Mouse (Mus musculus): ENCODE results near the gene Ankmy1. TPM values are rescaled to one million over a fixed set of nuclear protein-coding genes. Genes with fewer than 3 reads are reported as not detected.

Ankmy1 gene
- polyA plus RNA-seq, 1 experiment from 2014 or later, result 0.20 TPM

DNA sequence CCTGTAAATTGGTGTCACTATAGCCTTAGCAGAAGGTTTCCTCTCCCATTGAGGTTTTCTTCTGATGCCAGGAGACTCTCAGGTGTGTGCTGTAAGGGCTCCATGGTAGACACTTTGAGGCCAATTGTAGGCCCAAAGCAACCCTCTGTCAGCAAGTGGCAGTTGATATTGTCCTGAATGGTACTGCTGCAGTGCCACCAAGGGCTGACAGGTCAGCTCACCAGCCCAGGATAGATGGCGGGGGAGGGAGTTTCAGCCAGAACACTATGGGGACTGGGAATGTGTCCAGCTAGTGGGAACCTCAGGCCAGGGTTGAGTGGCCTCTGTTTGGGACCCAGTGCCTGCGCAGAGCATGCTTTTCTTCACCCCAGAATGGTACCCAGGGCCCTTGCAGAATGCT, 50.3 kb downstream of the Ankmy1 start:
- 88% methylated on average over 2 of the region's 2 CpGs for WGBS
- Histone ChIP-seq H3K9ac (no peak overlapping the region), H3K9me3 (ENCODE audit: low read depth, low read length) (no peaks in the 10 kb centered on the region), H3K27me3 (ENCODE audit: insufficient read depth, low read length) (no peaks in the 10 kb centered on the region), H3K4me2 (no peak overlapping the region), H3K27ac (ENCODE audit: low read depth) (no peak overlapping the region), H3K36me3 (ENCODE audit: insufficient read depth) (peaks cover 36% of the 10 kb centered on the region), H3K4me3 (ENCODE audit: low read depth, low read length) (no peak overlapping the region), H3K4me1 (ENCODE audit: insufficient read depth) (no peaks in the 10 kb centered on the region)
- no peak for DNase-seq
- ATAC-seq (ENCODE audit: insufficient read depth), result no peak
- TF ChIP-seq CTCF (IDR thresholded peaks at IDR 0.05; ENCODE audit: low read depth), result no peak

DNA sequence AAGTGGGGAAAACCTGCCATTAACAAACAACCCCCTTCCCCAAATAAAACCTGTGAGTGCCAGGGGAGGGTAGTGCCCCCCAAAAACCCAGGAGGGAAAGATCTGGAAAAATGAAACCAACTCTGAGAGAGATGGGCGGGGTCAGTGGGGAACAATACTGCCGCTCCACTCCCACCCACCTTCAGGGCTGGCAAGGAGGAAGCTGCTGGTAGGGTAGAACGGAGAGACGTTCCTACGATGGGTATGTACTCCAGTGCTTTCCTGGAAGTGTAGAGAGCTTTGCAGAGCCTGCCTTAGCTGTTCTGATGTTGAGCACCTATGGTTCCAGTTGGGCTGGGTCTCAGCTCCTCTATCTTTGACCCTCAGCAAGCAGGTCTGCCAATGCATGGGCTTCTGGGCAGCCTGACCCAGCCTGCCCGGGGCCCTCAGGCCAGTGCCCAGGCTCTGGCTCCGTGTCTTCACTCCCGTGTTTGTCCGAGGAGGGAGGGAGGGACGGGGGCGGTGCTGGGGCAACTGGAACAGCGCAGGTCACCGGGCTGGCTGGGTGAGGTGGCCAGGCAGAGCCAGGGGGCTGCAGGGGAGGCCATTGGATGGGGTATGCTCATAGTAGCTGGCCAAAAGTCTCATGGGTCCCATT, 52.6 kb downstream of the Ankmy1 start:
- Histone ChIP-seq H3K4me3 (ENCODE audit: low read depth, low read length) (no peak overlapping the region), H3K27me3 (ENCODE audit: insufficient read depth, low read length) (no peaks in the 10 kb centered on the region), H3K4me1 (ENCODE audit: insufficient read depth) (no peaks in the 10 kb centered on the region), H3K9me3 (ENCODE audit: low read depth, low read length) (no peaks in the 10 kb centered on the region), H3K27ac (ENCODE audit: low read depth) (no peak overlapping the region), H3K36me3 (ENCODE audit: insufficient read depth) (peaks cover 17% of the 10 kb centered on the region; the same call in 1 of the 2 replicates), H3K4me2 (no peak overlapping the region), H3K9ac (no peak overlapping the region)
- no peak for TF ChIP-seq CTCF (IDR thresholded peaks at IDR 0.05; ENCODE audit: low read depth)
- DNase-seq, result no peak
- ATAC-seq (ENCODE audit: insufficient read depth), result no peak
- 46% methylated on average over 13 of the region's 13 CpGs for WGBS

DNA sequence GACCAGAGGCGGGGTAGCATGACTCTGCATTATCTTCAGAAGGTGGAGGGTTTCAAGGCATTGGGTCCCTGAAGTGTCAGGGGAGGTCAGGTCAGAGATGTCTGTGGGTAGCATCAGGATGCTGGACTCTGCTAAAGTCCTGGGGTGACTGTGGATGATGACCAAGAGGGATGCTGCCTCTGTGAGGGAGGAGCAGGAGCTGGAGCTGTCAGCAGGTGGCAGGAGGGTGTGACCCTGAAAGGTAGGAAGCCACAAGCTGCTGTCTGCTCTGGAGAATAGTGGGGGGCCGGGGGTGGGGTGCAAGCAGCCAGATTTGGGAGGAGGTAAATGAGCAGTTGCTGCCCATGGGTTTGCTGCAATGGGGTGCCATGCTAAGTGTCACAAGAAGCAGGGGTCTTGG, 53.2 kb downstream of the Ankmy1 start:
- H3K27me3 ChIP-seq (ENCODE audit: insufficient read depth, low read length), result no peaks in the 10 kb centered on the region
- no peak overlapping the region for H3K4me3 ChIP-seq (ENCODE audit: low read depth, low read length)
- no peak overlapping the region for H3K4me2 ChIP-seq
- DNase-seq (no peak), ATAC-seq (ENCODE audit: insufficient read depth) (no peak)
- no peaks in the 10 kb centered on the region for H3K4me1 ChIP-seq (ENCODE audit: insufficient read depth)
- no peak overlapping the region for H3K27ac ChIP-seq (ENCODE audit: low read depth)
- H3K36me3 ChIP-seq (ENCODE audit: insufficient read depth), result 0 out of 2 replicates have a peak, but pooled peaks cover 12% of the 10 kb centered on the region
- no peaks in the 10 kb centered on the region for H3K9me3 ChIP-seq (ENCODE audit: low read depth, low read length)
- TF ChIP-seq CTCF (IDR thresholded peaks at IDR 0.05; ENCODE audit: low read depth), result no peak
- 76% methylated on average over 2 of the region's 2 CpGs for WGBS
- no peak overlapping the region for H3K9ac ChIP-seq

DNA sequence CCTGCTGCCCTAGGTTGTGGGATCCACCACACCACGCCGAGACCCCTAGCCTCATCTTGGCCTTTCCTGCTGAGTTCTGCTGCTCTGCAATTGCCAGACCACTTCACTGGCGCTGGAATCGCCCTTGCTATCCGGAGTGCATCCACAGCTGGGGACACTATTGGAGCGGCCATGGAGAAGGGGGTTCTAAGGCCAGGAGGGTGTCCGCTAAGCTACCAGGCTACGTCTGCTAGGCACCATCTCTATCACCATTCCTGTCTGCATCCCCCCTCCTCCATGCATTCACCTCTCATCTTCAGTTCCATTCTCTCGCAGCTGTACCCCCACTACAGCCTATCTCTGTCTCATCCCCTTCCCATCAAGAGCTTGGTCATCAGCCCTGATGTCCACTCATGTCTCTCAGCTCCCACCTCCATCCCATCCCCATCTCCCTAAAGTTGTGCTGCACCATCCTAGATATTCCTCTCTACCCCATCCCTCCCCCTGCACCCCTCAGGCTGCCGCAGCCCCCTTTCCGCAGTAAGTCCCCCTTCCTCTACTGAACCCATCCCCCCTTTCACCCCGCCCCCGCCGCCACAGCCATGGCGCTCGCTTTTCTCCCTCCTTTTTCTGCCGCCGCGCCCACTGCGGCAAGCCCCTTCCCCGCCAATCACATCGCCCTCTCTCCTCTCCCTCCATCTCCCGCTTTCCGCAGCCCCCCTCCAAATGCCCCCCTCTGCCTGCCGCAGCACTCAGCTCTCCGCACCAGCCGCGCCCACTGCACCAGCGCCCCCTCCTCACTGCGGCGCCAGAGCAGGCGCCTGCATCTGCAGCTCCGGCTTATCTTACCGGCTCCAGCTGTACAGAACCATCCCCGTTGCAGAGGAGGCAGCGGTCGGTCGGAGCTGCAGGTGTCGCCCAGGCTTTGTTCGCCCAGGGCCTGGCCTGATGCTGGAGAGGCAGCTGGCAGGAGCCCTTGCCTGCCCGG, 54.5 kb downstream of the Ankmy1 start:
- TF ChIP-seq CTCF (IDR thresholded peaks at IDR 0.05; ENCODE audit: low read depth), result no peak
- 10% methylated on average over 41 of the region's 41 CpGs for WGBS
- Histone ChIP-seq H3K36me3 (ENCODE audit: insufficient read depth) (no peaks in the 10 kb centered on the region), H3K4me1 (ENCODE audit: insufficient read depth) (no peaks in the 10 kb centered on the region), H3K9me3 (ENCODE audit: low read depth, low read length) (no peaks in the 10 kb centered on the region), H3K4me2 (peak overlapping the region; percentile 59), H3K4me3 (ENCODE audit: low read depth, low read length) (peak overlapping the region; percentile 24), H3K9ac (peak overlapping the region; percentile 13), H3K27ac (ENCODE audit: low read depth) (no peak overlapping the region), H3K27me3 (ENCODE audit: insufficient read depth, low read length) (no peaks in the 10 kb centered on the region)
- DNase-seq (peak; percentile 8), ATAC-seq (ENCODE audit: insufficient read depth) (peak; percentile 46; the same call in 1 of the 2 replicates)

GRCm38 (mm10) chr1:92845889-92846288, 56.8 kb downstream of the Ankmy1 start:
- no peaks in the 10 kb centered on the region for H3K4me1 ChIP-seq (ENCODE audit: insufficient read depth)
- no peaks in the 10 kb centered on the region for H3K9me3 ChIP-seq (ENCODE audit: low read depth, low read length)
- no peak for TF ChIP-seq CTCF (IDR thresholded peaks at IDR 0.05; ENCODE audit: low read depth)
- no peak overlapping the region for H3K9ac ChIP-seq
- ATAC-seq (ENCODE audit: insufficient read depth) (no peak), DNase-seq (no peak)
- no peak overlapping the region for H3K4me3 ChIP-seq (ENCODE audit: low read depth, low read length)
- H3K4me2 ChIP-seq, result no peak overlapping the region
- no peaks in the 10 kb centered on the region for H3K27me3 ChIP-seq (ENCODE audit: insufficient read depth, low read length)
- WGBS, result 74% methylated on average over 7 of the region's 7 CpGs
- no peak overlapping the region for H3K27ac ChIP-seq (ENCODE audit: low read depth)
- H3K36me3 ChIP-seq (ENCODE audit: insufficient read depth), result no peaks in the 10 kb centered on the region

DNA sequence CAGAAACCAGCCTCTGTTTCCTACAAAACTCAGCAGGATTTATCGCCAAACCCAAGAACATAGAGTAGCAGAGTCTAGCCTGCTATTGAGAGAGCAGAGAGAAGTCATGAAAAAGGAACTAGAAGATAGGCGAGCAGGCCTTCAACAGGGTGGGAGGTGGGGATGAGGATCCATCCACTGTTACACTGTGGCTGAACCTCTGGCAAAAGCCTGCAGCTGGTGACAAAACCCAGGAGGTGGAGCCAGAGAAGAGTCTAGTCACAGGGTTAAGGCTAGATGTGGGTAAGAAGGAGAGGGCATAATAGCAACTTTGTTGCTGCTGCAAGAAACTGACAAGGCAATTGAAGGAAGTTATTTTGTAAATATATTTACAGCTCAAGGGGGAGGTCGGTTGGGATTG, 61.3 kb downstream of the Ankmy1 start:
- WGBS, result 62% methylated on average over 3 of the region's 3 CpGs
- ATAC-seq (ENCODE audit: insufficient read depth), result no peak

More for the DNA sequence above, 61.3 kb downstream of the Ankmy1 start:
- H3K36me3 ChIP-seq (ENCODE audit: insufficient read depth), result no peaks in the 10 kb centered on the region
- no peak overlapping the region for H3K9ac ChIP-seq
- DNase-seq, result no peak
- no peaks in the 10 kb centered on the region for H3K4me1 ChIP-seq (ENCODE audit: insufficient read depth)
- no peak for TF ChIP-seq CTCF (IDR thresholded peaks at IDR 0.05; ENCODE audit: low read depth)
- no peak overlapping the region for H3K4me3 ChIP-seq (ENCODE audit: low read depth, low read length)
- H3K9me3 ChIP-seq (ENCODE audit: low read depth, low read length), result no peaks in the 10 kb centered on the region
- H3K27ac ChIP-seq (ENCODE audit: low read depth), result no peak overlapping the region
- no peaks in the 10 kb centered on the region for H3K27me3 ChIP-seq (ENCODE audit: insufficient read depth, low read length)
- H3K4me2 ChIP-seq, result no peak overlapping the region

Data from lung, embryonic 14.5 days (tissue).